Mouse (Mus musculus): ENCODE data around the gene Cplx3.

Cplx3 gene

GRCm38 (mm10) chr9:57562896-57563372 is 43.1 kb downstream of the Cplx3 start:
- TF ChIP-seq GATA4 (IDR thresholded peaks at IDR 0.05; ENCODE audit: insufficient replicate concordance, low read length), result no peak

- no peak for TF ChIP-seq GATA4 (IDR thresholded peaks at IDR 0.05; ENCODE audit: insufficient replicate concordance, low read length)
Observed at GRCm38 (mm10) chr9:57561711-57562099, 44.4 kb downstream of the Cplx3 start.

GRCm38 (mm10) chr9:57560861-57561710 is 45.0 kb downstream of the Cplx3 start, which contains the start of gene Scamp2:
Scamp2 (plus strand) TSS chr9:57560943.
- TF ChIP-seq GATA4 (IDR thresholded peaks at IDR 0.05; ENCODE audit: insufficient replicate concordance, low read length), result no peak; the same call in 1 of the 2 replicates

- TF ChIP-seq GATA4 (IDR thresholded peaks at IDR 0.05; ENCODE audit: insufficient replicate concordance, low read length), result no peak
Observed at GRCm38 (mm10) chr9:57560263-57560662, 45.8 kb downstream of the Cplx3 start.

- TF ChIP-seq GATA4 (IDR thresholded peaks at IDR 0.05; ENCODE audit: insufficient replicate concordance, low read length), result no peak
Observed at GRCm38 (mm10) chr9:57559568-57559967, 46.5 kb downstream of the Cplx3 start.

- no peak for TF ChIP-seq GATA4 (IDR thresholded peaks at IDR 0.05; ENCODE audit: insufficient replicate concordance, low read length)
Observed at GRCm38 (mm10) chr9:57558625-57559024, 47.5 kb downstream of the Cplx3 start.

GRCm38 (mm10) chr9:57557215-57557614 is 48.9 kb downstream of the Cplx3 start:
- TF ChIP-seq GATA4 (IDR thresholded peaks at IDR 0.05; ENCODE audit: insufficient replicate concordance, low read length), result no peak

GRCm38 (mm10) chr9:57554753-57555152 is 51.3 kb downstream of the Cplx3 start:
- TF ChIP-seq GATA4 (IDR thresholded peaks at IDR 0.05; ENCODE audit: insufficient replicate concordance, low read length), result no peak

GRCm38 (mm10) chr9:57553119-57553518 is 53.0 kb downstream of the Cplx3 start:
- no peak for TF ChIP-seq GATA4 (IDR thresholded peaks at IDR 0.05; ENCODE audit: insufficient replicate concordance, low read length)

- no peak for TF ChIP-seq GATA4 (IDR thresholded peaks at IDR 0.05; ENCODE audit: insufficient replicate concordance, low read length)
Observed at GRCm38 (mm10) chr9:57552139-57552887, 53.8 kb downstream of the Cplx3 start, which contains the start of gene Mpi. Mpi (minus strand) TSS chr9:57552763.

- TF ChIP-seq GATA4 (IDR thresholded peaks at IDR 0.05; ENCODE audit: insufficient replicate concordance, low read length), result no peak
Observed at GRCm38 (mm10) chr9:57550126-57550862, 55.8 kb downstream of the Cplx3 start.

Measured in liver, adult (tissue).